Mouse (Mus musculus) MEL (cell line): ENCODE data around the gene Pard6a. TPM values are rescaled to one million over a fixed set of nuclear protein-coding genes. Genes with fewer than 3 reads are reported as not detected.

ENCODE experiments used
- DNase-seq: peaks from one replicate; pipeline ENCODE4 v3.0.0; 2011; ENCODE audit warnings: low read depth, low spot score
- H3K27ac ChIP-seq: 2 replicates; pipeline ENCODE4 v1.5.1; 2012; ENCODE audit warnings: low read depth, mild to moderate bottlenecking, control low read depth, low read length, moderate library complexity; ENCODE audit not compliant: control insufficient read depth
- H3K27me3 ChIP-seq, 2 experiments: fragments of 150-350 bp in 1 of 2; sonication (generic) in 1 of 2; 2 replicates each; pipeline ENCODE4 v1.6.1; 2012; ENCODE audit warnings: low read length in 2 of 2, mild to moderate bottlenecking in 2 of 2, improper control_type of control experiment in 1 of 2, moderate library complexity in 1 of 2; ENCODE audit not compliant: insufficient read depth in 2 of 2, control insufficient read depth in 1 of 2
- H3K36me3 ChIP-seq, 2 experiments: 2 replicates each; pipeline ENCODE4 v1.6.1; 2012 to 2014; ENCODE audit warnings: low read length in 2 of 2, improper control_type of control experiment in 1 of 2, inconsistent platforms in 1 of 2, mild to moderate bottlenecking in 1 of 2; ENCODE audit not compliant: insufficient read depth in 2 of 2, control insufficient read depth in 1 of 2
- H3K4me1 ChIP-seq, 2 experiments: fragments of 150-350 bp in 1 of 2; sonication (generic) in 1 of 2; 2 replicates each; pipeline ENCODE4 v1.6.1; 2012; ENCODE audit warnings: low read length in 2 of 2, improper control_type of control experiment in 1 of 2, mild to moderate bottlenecking in 1 of 2; ENCODE audit not compliant: insufficient read depth in 2 of 2, control insufficient read depth in 1 of 2
- H3K4me3 ChIP-seq, 2 experiments: fragments of 150-350 bp in 1 of 2; sonication (generic) in 1 of 2; 2 replicates each; pipeline ENCODE4 v1.5.1; 2012; ENCODE audit warnings: low read depth in 2 of 2, low read length in 2 of 2, mild to moderate bottlenecking in 2 of 2, moderate library complexity in 2 of 2, control low read depth in 1 of 2, improper control_type of control experiment in 1 of 2; ENCODE audit not compliant: control insufficient read depth in 1 of 2, insufficient read depth in 1 of 2
- H3K79me2 ChIP-seq: 2 replicates; pipeline ENCODE4 v1.6.1; 2012; ENCODE audit warnings: mild to moderate bottlenecking, low read length, moderate library complexity; ENCODE audit not compliant: control insufficient read depth, poor library complexity, insufficient read depth
- H3K9ac ChIP-seq: 2 replicates; pipeline ENCODE4 v1.6.1; 2012; ENCODE audit warnings: low read depth, mild to moderate bottlenecking, control low read depth, low read length, moderate library complexity; ENCODE audit not compliant: control insufficient read depth, poor library complexity, severe bottlenecking
- H3K9me3 ChIP-seq: fragments of 150-350 bp; sonication (generic); replicated peaks from 2 replicates; pipeline ENCODE4 v1.6.1; 2012; ENCODE audit warnings: mild to moderate bottlenecking, low read length, improper control_type of control experiment, moderate library complexity; ENCODE audit not compliant: insufficient read depth
- BHLHE40 ChIP-seq: IDR thresholded peaks from 2 replicates; pipeline ENCODE4 v1.6.1; 2012; ENCODE audit warnings: low read depth, mild to moderate bottlenecking, inconsistent platforms, low read length, improper control_type of control experiment, borderline replicate concordance
- CHD1 ChIP-seq: IDR thresholded peaks from 2 replicates; pipeline ENCODE4 v1.6.1; 2012; ENCODE audit warnings: low read depth, mild to moderate bottlenecking, inconsistent platforms, low read length, improper control_type of control experiment
- CHD2 ChIP-seq: IDR thresholded peaks from 2 replicates; pipeline ENCODE4 v1.6.1; 2011; ENCODE audit warnings: low read length, improper control_type of control experiment
- CTCF ChIP-seq, 3 experiments: IDR thresholded peaks in 2 of 3; conservative IDR thresholded peaks in 1 of 3; 2 replicates each; pipeline ENCODE4 v1.5.1; 2011 to 2012; ENCODE audit warnings: low read length in 3 of 3, low read depth in 2 of 3, mild to moderate bottlenecking in 2 of 3, improper control_type of control experiment in 1 of 3, inconsistent platforms in 1 of 3, mixed read lengths in 1 of 3, moderate library complexity in 1 of 3; ENCODE audit not compliant: control insufficient read depth in 1 of 3, insufficient read depth in 1 of 3, poor library complexity in 1 of 3, severe bottlenecking in 1 of 3
- E2F4 ChIP-seq: IDR thresholded peaks from 2 replicates; pipeline ENCODE4 v1.6.1; 2011; ENCODE audit warnings: low read depth, low read length, improper control_type of control experiment, borderline replicate concordance
- ELF1 ChIP-seq: IDR thresholded peaks from 2 replicates; pipeline ENCODE4 v1.6.1; 2014; ENCODE audit warnings: low read depth, mild to moderate bottlenecking, inconsistent platforms, low read length, improper control_type of control experiment, moderate library complexity
- GABPA ChIP-seq: IDR thresholded peaks from 2 replicates; pipeline ENCODE4 v1.6.1; 2012; ENCODE audit warnings: low read depth, mild to moderate bottlenecking, inconsistent platforms, low read length, improper control_type of control experiment, moderate library complexity
- GATA1 ChIP-seq: IDR thresholded peaks from 2 replicates; pipeline ENCODE4 v1.6.1; 2011; ENCODE audit warnings: low read depth, low read length, improper control_type of control experiment
- HCFC1 ChIP-seq: IDR thresholded peaks from 2 replicates; pipeline ENCODE4 v1.6.1; 2012; ENCODE audit warnings: low read depth, mild to moderate bottlenecking, inconsistent platforms, low read length, improper control_type of control experiment, moderate library complexity
- JUND ChIP-seq: IDR thresholded peaks from 2 replicates; pipeline ENCODE4 v1.6.1; 2011; ENCODE audit warnings: low read depth, mild to moderate bottlenecking, improper control_type of control experiment, low read length
- KAT2A ChIP-seq: conservative IDR thresholded peaks from 2 replicates; pipeline ENCODE4 v1.6.1; 2012; ENCODE audit warnings: low read depth, low read length, improper control_type of control experiment, inconsistent platforms
- MAFK ChIP-seq: IDR thresholded peaks from 2 replicates; pipeline ENCODE4 v1.6.1; 2011; ENCODE audit warnings: low read depth, mild to moderate bottlenecking, low read length, improper control_type of control experiment, borderline replicate concordance
- MAX ChIP-seq: IDR thresholded peaks from 2 replicates; pipeline ENCODE4 v1.6.1; 2011; ENCODE audit warnings: low read length, improper control_type of control experiment
- MAZ ChIP-seq: IDR thresholded peaks from 2 replicates; pipeline ENCODE4 v1.6.1; 2012; ENCODE audit warnings: low read depth, mild to moderate bottlenecking, inconsistent platforms, low read length, improper control_type of control experiment
- MEF2A ChIP-seq: IDR thresholded peaks from 2 replicates; pipeline ENCODE4 v1.6.1; 2014; ENCODE audit warnings: low read depth, mild to moderate bottlenecking, inconsistent platforms, low read length, improper control_type of control experiment; ENCODE audit not compliant: poor library complexity, insufficient replicate concordance, severe bottlenecking; ENCODE audit errors: extremely low read depth
- MXI1 ChIP-seq: IDR thresholded peaks from 2 replicates; pipeline ENCODE4 v1.6.1; 2011; ENCODE audit warnings: mild to moderate bottlenecking, low read depth, low read length, improper control_type of control experiment
- MYC ChIP-seq: IDR thresholded peaks from 2 replicates; pipeline ENCODE4 v1.6.1; 2011; ENCODE audit warnings: low read depth, mild to moderate bottlenecking, low read length, improper control_type of control experiment, moderate library complexity
- NELFE ChIP-seq: IDR thresholded peaks from 2 replicates; pipeline ENCODE4 v1.6.1; 2011; ENCODE audit warnings: low read depth, low read length, improper control_type of control experiment
- NRF1 ChIP-seq: IDR thresholded peaks from 2 replicates; pipeline ENCODE4 v1.6.1; 2014; ENCODE audit warnings: low read depth, mild to moderate bottlenecking, inconsistent platforms, low read length, improper control_type of control experiment, moderate library complexity; ENCODE audit not compliant: poor library complexity, insufficient read depth, severe bottlenecking
- POLR2A ChIP-seq, 2 experiments: IDR thresholded peaks; 2 replicates each; pipeline ENCODE4 v1.6.1; 2011 to 2012; ENCODE audit warnings: low read length in 2 of 2, mild to moderate bottlenecking in 2 of 2, control low read depth in 1 of 2, improper control_type of control experiment in 1 of 2, low read depth in 1 of 2, moderate library complexity in 1 of 2; ENCODE audit not compliant: control insufficient read depth in 1 of 2, insufficient read depth in 1 of 2, poor library complexity in 1 of 2
- POLR2AphosphoS2 ChIP-seq: IDR thresholded peaks from 2 replicates; pipeline ENCODE4 v1.6.1; 2011; ENCODE audit warnings: low read length, improper control_type of control experiment
- POLR2AphosphoS5 ChIP-seq: IDR thresholded peaks from 2 replicates; pipeline ENCODE4 v1.6.1; 2012; ENCODE audit warnings: low read depth, borderline replicate concordance, mild to moderate bottlenecking, inconsistent platforms, low read length, moderate library complexity, mixed read lengths
- RCOR1 ChIP-seq: IDR thresholded peaks from 2 replicates; pipeline ENCODE4 v1.6.1; 2012; ENCODE audit warnings: low read depth, mild to moderate bottlenecking, inconsistent platforms, low read length, improper control_type of control experiment
- SIN3A ChIP-seq: IDR thresholded peaks from 2 replicates; pipeline ENCODE4 v1.6.1; 2012; ENCODE audit warnings: low read length, improper control_type of control experiment, inconsistent platforms
- SMC3 ChIP-seq: IDR thresholded peaks from 2 replicates; pipeline ENCODE4 v1.6.1; 2011; ENCODE audit warnings: low read depth, low read length, improper control_type of control experiment
- TAL1 ChIP-seq: IDR thresholded peaks from 2 replicates; pipeline ENCODE4 v1.6.1; 2012; ENCODE audit warnings: mild to moderate bottlenecking, inconsistent platforms, low read length, moderate library complexity, mixed read lengths
- TBP ChIP-seq: IDR thresholded peaks from 2 replicates; pipeline ENCODE4 v1.8.0; 2011; ENCODE audit warnings: low read depth, low read length, improper control_type of control experiment
- TCF12 ChIP-seq: IDR thresholded peaks from 2 replicates; pipeline ENCODE4 v1.6.1; 2014; ENCODE audit warnings: low read depth, mild to moderate bottlenecking, inconsistent platforms, low read length, improper control_type of control experiment, moderate library complexity
- UBTF ChIP-seq: IDR thresholded peaks from 2 replicates; pipeline ENCODE4 v1.6.1; 2012; ENCODE audit warnings: low read depth, mild to moderate bottlenecking, inconsistent platforms, low read length, improper control_type of control experiment, moderate library complexity, borderline replicate concordance; ENCODE audit not compliant: insufficient read depth
- USF1 ChIP-seq: IDR thresholded peaks from 2 replicates; pipeline ENCODE4 v1.6.1; 2014; ENCODE audit warnings: low read depth, mild to moderate bottlenecking, inconsistent platforms, low read length, improper control_type of control experiment, moderate library complexity
- USF2 ChIP-seq, 2 experiments: IDR thresholded peaks; 2 replicates each; pipeline ENCODE4 v1.6.1; 2011 to 2012; ENCODE audit warnings: improper control_type of control experiment in 2 of 2, low read length in 2 of 2, borderline replicate concordance in 1 of 2, inconsistent platforms in 1 of 2, low read depth in 1 of 2, mild to moderate bottlenecking in 1 of 2; ENCODE audit not compliant: insufficient read depth in 1 of 2
- ZC3H11A ChIP-seq: IDR thresholded peaks from 2 replicates; pipeline ENCODE4 v1.6.1; 2012; ENCODE audit warnings: low read depth, mild to moderate bottlenecking, inconsistent platforms, low read length, improper control_type of control experiment
- ZKSCAN1 ChIP-seq: IDR thresholded peaks from 2 replicates; pipeline ENCODE4 v1.6.1; 2012; ENCODE audit warnings: low read depth, mild to moderate bottlenecking, inconsistent platforms, low read length, improper control_type of control experiment, moderate library complexity
- ZMIZ1 ChIP-seq: IDR thresholded peaks from 2 replicates; pipeline ENCODE4 v1.6.1; 2012; ENCODE audit warnings: low read depth, mild to moderate bottlenecking, inconsistent platforms, low read length, improper control_type of control experiment, moderate library complexity
- ZNF384 ChIP-seq: IDR thresholded peaks from 2 replicates; pipeline ENCODE4 v1.6.1; 2012; ENCODE audit warnings: low read depth, mild to moderate bottlenecking, inconsistent platforms, low read length, improper control_type of control experiment
- polyA plus RNA-seq, 2 experiments: library from polyadenylated mRNA; stranded (reverse) in 1 of 2; unstranded in 1 of 2; fragments of >175 nt in 1 of 2; fragments of >200 nt in 1 of 2; gene quantifications; 2 replicates each; pipeline versions ENCODE4 v1.2.1 to v1.2.4; 2012; ENCODE audit warnings: low replicate concordance in 2 of 2, low read depth in 1 of 2; ENCODE audit not compliant: insufficient read length in 2 of 2, insufficient read depth in 1 of 2, missing spikeins in 1 of 2
- total RNA-seq: library from RNA; depleted of rRNA; stranded (reverse); fragments of 300-350 nt; gene quantifications from 2 replicates; pipeline ENCODE4 v1.2.3, GENCODE M21; 2012

Pard6a gene
- total and polyA plus RNA-seq, 3 experiments = 12.3 to 20.5 TPM; not detected in 1

DNA sequence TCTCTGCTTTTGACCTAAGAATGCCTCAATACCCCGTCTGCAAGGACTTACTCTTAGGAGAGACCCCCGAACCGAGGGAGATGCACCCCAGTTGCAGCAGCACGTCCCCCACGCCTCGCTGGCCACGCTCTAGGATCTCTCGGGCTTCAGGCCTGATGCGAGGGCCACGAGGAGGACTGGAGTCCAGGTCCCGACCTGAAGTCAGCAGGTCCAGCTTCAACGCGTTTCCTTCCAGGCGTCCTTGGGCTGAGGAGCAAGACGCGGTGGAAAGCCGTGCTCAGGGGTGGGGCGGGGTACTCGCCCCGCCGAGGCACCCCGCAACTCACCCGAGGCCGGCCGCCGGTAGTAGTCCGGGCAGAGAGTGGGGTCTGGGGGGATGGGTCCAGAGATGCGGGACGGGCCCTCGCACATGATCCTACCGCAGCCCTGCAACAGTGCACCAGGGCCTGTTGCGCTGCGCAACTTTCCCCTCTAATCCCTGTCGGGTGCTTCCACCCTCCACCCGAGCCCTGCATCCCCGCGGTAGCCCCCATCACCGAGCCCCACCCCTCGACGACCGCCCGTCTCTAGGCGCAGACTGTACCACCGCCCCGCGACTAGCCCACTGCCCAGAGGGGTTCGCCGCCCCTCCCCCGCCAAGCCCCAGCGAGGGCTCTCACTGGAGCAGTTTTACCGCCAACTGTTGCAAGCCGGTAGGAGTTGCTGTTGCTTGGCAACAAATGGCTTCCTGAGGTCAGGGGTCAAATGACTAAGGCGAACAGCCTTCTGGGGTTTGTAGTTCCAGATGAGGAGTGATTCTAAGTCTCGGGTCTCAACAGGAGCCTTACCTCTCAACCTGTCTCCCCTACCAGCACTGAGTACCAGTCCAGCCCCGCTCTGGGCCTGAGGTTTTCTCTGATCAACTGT is 6.8 kb downstream of the Pard6a start, which contains the start of the genes 4933405L10Rik and Enkd1:
4933405L10Rik (plus strand) TSS at position 158 of the 906 bp plus-strand sequence.
Enkd1 (minus strand) TSS at position 713 of the 906 bp plus-strand sequence.
- peaks cover 5 to 13% of the 10 kb centered on the region in 2 experiments; a peak in 3 of 4 replicates for H3K4me1 ChIP-seq
- peaks cover 14% of the 10 kb centered on the region for H3K79me2 ChIP-seq
- DNase-seq = peak; percentile 94
- peaks cover 0 to 11% of the 10 kb centered on the region in 2 experiments; a peak in 2 of 4 replicates for H3K36me3 ChIP-seq
- peak within 1 kb of the TSS; percentile 68 to 93 for H3K4me3 ChIP-seq
- H3K9me3 ChIP-seq = no peaks in the 10 kb centered on the region
- peak within 1 kb of the TSS; percentile 90 for H3K9ac ChIP-seq
- H3K27me3 ChIP-seq = no peaks in the 10 kb centered on the region
- H3K27ac ChIP-seq = peak within 1 kb of the TSS; percentile 11
- TF ChIP-seq MEF2A (no peak), CTCF (IDR thresholded peaks at IDR 0.05 in 2 of 3, conservative IDR thresholded peaks at IDR 0.05 in 1 of 3; ENCODE audit: control insufficient read depth in 1 of 3, insufficient read depth in 1 of 3, low read depth in 2 of 3, low read length in 3 of 3, poor library complexity in 1 of 3, severe bottlenecking in 1 of 3) (no peak), NELFE (no peak; the same call in 1 of the 2 replicates), TBP (0 out of 2 replicates have a peak, but pooled peaks have one; percentile 40), ELF1 (peak; percentile 79), CHD1 (no peak), BHLHE40 (no peak), USF2 (IDR thresholded peaks at IDR 0.05; ENCODE audit: borderline replicate concordance in 1 of 2, insufficient read depth in 1 of 2, low read depth in 1 of 2, low read length in 2 of 2) (no peak), NRF1 (peak; percentile 20; the same call in 1 of the 2 replicates), SIN3A (peak; percentile 99), SMC3 (no peak), GABPA (no peak), MAFK (no peak), MXI1 (peak; percentile 77), ZC3H11A (no peak), CHD2 (peak; percentile 91), POLR2AphosphoS5 (no peak), ZNF384 (no peak), POLR2AphosphoS2 (no peak), KAT2A (peak; percentile 97), MAX (peak; percentile 46; the same call in 1 of the 2 replicates), RCOR1 (no peak), E2F4 (peak; percentile 97), MYC (no peak), TAL1 (no peak), ZKSCAN1 (no peak), UBTF (no peak), GATA1 (no peak), POLR2A (IDR thresholded peaks at IDR 0.05; ENCODE audit: control insufficient read depth in 1 of 2, insufficient read depth in 1 of 2, low read depth in 1 of 2, low read length in 2 of 2, poor library complexity in 1 of 2) (peak; percentile 61 to 62; a peak in 3 of 4 replicates), MAZ (no peak), ZMIZ1 (no peak), USF1 (peak; percentile 69), HCFC1 (peak; percentile 99), JUND (no peak), TCF12 (no peak)
